Mouse (Mus musculus): ENCODE data around the gene Dctn2. TPM values are rescaled to one million over a fixed set of nuclear protein-coding genes. Genes with fewer than 3 reads are reported as not detected.

Gene Dctn2
- total RNA-seq, 2 experiments from 2014 or later, result 308 to 321 TPM

DNA sequence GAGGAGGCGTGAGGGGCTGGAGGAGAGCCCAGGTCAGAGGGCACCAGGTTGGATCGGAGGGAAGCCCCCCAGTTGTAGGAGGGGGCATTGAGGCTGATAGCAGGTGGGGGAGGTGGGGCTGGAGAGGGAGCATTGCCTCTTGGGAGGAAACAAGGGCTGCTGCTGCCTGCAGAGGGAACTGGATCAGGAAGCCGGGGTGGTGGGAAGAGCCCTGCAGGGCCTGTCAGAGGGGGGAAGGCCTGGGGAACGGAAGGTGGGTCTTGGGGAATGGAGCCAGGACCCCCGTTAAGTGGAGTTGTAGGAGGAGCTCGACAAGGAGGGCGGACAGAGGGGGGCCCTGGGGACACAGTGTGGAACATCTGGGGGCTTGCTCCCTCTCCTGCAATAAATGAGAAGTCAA, 20.0 kb downstream of the Dctn2 start:
- intact Hi-C loops (cut with DNase I), result no loop called here
- DNase-seq (ENCODE audit: low spot score in 2 of 2), result no peak

DNA sequence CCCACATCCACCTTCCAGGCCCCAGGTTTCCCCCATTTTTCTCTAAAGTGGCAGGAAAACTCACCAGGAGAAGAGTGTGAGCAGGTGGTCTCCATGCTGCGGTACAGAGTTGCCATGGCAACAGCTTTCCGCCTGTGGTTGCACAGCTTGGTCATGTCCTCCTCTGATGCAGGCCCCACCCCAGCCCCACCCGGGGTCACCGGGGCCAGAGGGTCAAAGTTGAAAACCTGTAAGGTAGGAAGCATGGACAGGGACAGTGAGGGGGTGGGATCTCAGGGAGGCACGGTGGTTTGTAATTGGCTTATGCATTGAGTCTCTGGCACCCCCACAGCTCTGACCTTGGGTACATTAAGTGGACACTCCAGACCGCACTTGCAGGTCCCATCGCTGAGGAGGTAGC, 20.6 kb downstream of the Dctn2 start:
- DNase-seq (ENCODE audit: low spot score in 2 of 2), result no peak
- intact Hi-C loops (cut with DNase I), result no loop called here

DNA sequence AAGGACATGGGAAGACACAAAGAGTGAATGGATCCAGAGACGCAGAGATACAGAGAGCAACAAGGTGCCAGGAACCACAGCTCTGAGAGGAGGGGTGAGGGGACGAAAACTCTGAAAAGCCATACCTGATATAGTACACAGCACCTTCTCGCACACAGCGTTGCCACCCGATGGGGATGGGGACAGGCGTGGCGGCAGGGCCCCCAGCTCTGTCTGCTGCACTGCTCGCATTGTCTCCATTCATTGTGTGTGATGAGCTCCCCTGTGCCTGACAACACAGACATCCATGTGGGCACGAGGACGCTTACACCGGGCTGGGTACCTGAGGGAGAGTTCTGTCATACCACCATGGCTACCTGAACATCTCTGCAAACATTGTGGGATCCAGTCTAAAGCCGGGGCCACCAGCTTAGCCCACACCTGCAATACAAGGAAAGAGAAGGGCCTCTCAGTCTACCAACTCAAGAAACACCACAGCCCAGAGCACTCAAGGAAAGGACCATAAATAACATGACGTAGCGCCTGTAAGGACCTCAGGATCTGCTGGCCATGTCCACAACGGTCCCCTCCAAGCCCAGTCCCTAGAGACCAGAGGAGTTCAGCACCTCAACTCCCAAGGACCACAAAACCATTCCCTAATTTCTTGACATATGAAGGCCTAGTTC, 21.2 kb downstream of the Dctn2 start:
- intact Hi-C loops (cut with DNase I), result no loop called here
- no peak for DNase-seq (ENCODE audit: low spot score in 2 of 2)

- intact Hi-C loops (cut with DNase I), result loop anchor here (2.0 kb wide), 1 partner anchor 21 kb away; the partner anchor contains the start of gene Dctn2
- DNase-seq (ENCODE audit: low spot score in 2 of 2), result no peak
Measured at GRCm38 (mm10) chr10:127287936-127288293, 21.7 kb downstream of the Dctn2 start.

- peak; percentile 34 to 37 for DNase-seq (ENCODE audit: low spot score in 2 of 2)
- intact Hi-C loops (cut with DNase I), result loop anchor here (2.0 kb wide), 1 partner anchor 22 kb away; the partner anchor contains the start of gene Dctn2
Measured at GRCm38 (mm10) chr10:127288328-127288799, 22.2 kb downstream of the Dctn2 start.

- peak; percentile 83 for DNase-seq (ENCODE audit: low spot score in 2 of 2)
- intact Hi-C loops (cut with DNase I), result loop anchor here (2.0 kb wide), 1 partner anchor 22 kb away; the partner anchor contains the start of gene Dctn2
Measured at GRCm38 (mm10) chr10:127288800-127289572, 22.8 kb downstream of the Dctn2 start, which contains the start of gene Mbd6. Gene Mbd6, minus strand, starts transcription at chr10:127289018.

DNA sequence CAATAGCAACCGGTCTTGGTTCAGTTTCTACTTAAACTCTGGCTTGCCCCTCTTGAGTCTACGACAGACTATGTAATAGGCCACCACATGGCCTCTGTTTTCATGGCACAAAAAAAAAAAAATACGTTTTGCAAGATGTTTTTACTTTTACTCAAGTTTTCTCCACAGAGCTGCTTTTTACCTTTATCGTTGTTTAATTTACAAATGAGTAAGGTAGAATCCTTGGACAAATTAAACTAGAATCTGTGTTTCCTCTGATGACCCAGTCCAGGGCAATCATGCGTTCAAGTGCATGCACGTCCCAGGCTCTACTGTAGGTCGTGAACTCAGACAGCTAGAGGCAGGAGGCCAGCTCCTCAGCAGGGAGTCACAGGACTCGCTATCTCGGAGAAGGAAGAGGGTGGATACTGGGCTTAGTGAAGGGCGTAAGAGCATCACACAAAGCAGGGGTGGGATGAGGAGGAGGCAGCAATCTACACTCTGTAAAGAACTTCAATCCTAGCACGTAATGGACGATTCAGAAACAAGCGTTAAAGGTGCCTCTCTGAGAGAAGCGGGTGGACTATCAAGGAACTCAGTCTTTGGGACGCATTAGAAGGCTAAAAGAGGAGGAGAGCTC, 23.5 kb downstream of the Dctn2 start:
- peak; percentile 44 to 45 for DNase-seq (ENCODE audit: low spot score in 2 of 2)
- intact Hi-C loops (cut with DNase I), result loop anchor here (2.0 kb wide), 1 partner anchor 23 kb away; the partner anchor contains the start of gene Dctn2

DNA sequence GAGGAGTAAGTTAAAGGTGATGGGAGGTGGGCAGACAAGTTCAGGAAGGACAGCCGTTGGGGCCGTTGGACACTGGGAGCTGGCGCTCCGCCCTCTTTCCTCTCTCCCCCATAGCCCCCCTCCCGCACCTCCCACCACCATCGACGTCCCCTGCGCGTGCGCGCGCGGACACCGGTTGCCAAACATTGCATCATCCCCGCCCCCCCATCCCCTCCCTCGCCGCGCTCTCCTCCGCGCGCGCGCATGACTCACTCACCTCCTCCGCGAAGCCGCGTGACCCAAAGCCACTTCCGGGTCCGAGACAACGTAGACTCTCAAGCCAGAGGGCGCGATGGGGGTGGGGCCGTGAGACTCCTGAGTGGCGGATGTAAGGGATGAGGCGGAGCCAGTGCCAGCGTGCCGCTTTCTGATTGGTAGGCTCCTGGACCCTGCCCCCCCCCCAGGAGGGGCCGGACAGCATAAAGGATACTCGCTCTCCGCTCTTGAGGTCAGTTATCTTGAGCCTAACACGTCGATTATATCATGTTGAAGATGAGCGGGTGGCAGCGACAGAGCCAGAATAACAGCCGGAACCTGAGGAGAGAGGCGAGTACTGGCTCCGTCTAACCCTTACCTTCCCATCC, 24.2 kb downstream of the Dctn2 start:
- DNase-seq (ENCODE audit: low spot score in 2 of 2), result peak; percentile 100
- intact Hi-C loops (cut with DNase I), result no loop called here

GRCm38 (mm10) chr10:127290930-127291880, 25.0 kb downstream of the Dctn2 start:
- DNase-seq (ENCODE audit: low spot score in 2 of 2), result peak in 1 of 2 experiments; percentile 43

DNA sequence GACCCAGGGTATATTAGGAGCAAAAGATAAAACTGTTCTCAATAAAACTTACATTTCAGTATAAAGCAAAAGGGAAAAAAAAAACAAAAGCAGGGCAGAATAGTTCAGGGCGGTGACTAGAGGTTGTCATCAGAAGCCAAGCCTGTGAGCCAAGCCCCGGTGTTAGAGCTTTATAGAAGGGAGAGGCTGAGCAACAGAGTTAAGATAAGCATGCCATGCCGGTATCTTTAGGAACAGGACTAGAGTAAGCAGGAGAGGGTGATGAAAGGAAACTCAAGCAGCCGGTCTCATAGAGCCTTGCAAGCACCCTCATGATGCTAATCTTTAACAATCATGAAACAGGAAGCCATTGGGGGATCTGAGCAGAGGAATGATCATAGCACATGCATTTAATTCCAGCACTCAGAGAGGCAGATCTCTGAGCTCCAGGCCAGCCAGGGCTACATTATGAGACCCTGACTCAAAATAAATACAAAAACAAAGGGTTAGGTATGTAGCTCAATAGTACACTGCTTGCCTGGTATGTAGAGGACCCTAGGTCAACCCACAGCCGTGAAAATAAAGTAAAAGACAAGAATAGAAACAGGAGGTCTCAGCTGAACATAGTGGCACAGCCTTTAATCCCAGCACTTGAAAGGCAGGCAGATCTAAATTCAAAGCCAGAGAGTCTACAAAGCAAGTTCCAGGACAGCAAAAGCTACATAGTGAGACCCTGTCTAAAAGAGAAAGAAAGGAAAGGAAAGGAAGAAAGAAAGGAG, 25.9 kb downstream of the Dctn2 start:
- intact Hi-C loops (cut with DNase I), result no loop called here
- DNase-seq (ENCODE audit: low spot score in 2 of 2), result no peak

More at GRCm38 (mm10) chr10:127290930-127291880, 25.0 kb downstream of the Dctn2 start:
- intact Hi-C loops (cut with DNase I), result no loop called here

GRCm38 (mm10) chr10:127292987-127293538, 26.9 kb downstream of the Dctn2 start:
- intact Hi-C loops (cut with DNase I), result no loop called here
- no peak for DNase-seq (ENCODE audit: low spot score in 2 of 2)

DNA sequence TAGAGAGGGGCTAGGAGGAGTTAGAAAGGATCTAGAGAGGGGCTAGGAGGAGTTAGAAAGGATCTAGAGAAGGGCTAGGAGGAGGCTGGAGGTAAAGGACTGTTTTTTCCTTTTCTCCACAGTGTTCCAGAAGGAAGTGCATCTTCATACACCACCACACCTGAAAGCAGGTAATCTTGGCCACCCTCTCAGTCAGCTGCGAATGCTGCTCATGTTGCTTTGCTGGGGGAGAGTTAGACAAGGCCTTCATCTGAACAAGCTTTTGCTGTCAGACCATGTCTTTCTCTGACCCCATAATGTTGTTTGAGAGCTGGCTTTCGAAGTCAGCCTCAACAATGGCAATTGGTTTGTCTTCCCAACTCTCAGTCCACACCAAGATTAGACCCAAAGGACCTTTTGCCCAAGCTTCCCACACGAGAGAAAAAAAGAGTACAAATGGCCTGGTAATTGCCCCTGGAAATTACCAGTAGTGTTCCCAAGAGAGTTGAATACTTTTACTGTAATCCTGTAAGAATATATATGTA, 27.5 kb downstream of the Dctn2 start:
- no peak for DNase-seq (ENCODE audit: low spot score in 2 of 2)
- intact Hi-C loops (cut with DNase I), result no loop called here

DNA sequence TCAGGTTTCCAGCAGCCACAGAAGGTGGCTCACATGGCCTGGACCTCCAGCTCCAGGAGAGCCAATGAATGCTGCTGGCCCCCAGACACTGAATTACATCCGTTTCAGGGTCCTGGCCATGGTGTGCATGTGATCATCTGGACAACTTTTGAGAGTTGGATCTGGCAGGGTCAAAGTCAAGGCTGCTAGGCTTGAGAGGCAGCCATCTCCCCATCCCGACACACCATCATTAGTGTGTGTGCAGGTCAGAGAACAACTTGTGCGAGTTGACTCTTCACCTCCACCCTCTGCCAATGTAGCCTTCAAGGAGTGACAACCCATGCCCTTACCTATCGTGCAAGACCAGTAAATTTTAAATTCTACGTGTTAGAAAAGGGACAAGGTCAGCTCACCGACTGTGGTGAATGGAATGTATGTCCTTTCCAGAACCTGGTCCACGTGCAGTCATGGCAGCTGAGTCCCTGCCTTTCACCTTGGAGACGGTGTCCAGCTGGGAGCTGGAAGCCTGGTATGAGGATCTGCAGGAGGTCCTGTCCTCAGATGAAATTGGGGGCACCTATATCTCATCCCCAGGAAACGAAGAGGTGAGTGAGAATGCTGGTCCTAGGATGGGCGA, 28.8 kb downstream of the Dctn2 start:
- DNase-seq (ENCODE audit: low spot score in 2 of 2), result no peak
- intact Hi-C loops (cut with DNase I), result no loop called here

- intact Hi-C loops (cut with DNase I), result no loop called here
- DNase-seq (ENCODE audit: low spot score in 2 of 2), result no peak
Measured at GRCm38 (mm10) chr10:127295986-127296794, 30.0 kb downstream of the Dctn2 start.

DNA sequence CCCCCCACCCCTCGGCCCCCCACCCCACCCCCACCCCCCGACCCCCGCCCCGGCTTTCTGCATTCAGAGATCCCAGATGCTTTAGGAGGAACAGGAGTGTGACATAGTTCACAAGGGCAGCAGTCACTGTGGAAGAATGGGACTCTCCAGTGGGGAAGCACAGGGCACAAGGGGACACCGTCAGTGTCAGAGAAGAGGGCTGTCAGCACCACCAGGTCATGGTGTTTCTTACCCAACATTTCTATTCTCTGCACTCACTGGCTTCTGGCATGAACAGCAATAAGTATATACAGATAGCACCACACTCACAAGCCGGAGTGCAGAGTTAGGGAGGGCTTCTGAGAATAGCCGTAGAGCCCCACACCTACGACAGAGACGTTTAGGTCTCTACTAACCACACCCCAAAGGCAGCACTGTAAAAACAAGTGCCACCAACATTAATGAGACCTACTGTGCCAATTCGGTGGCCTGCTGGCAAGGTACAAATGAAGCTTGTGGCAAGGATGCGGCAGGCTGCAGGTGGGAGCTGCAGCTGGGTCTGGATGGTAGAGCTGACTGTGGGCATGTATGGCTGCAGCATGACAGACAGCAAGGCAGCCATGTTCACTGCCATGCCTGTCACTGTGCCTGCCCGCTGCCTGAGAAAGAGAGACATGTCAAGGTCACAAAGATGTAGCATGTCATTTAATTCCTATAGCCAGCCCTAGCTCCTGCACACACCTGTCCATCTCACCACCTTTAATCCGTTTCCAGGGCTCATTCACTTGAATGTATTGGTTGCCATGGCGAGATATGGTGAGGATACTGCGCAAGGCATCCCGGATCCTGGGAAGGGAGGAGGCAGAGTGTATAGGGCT, 31.1 kb downstream of the Dctn2 start:
- no peak for DNase-seq (ENCODE audit: low spot score in 2 of 2)
- intact Hi-C loops (cut with DNase I), result no loop called here
